Mouse (Mus musculus) bone marrow, adult 2 months (tissue): ENCODE results near the gene Adcy3.

Experiments used
- CTCF ChIP-seq: fragments of 200-500 bp; IDR thresholded peaks from 2 replicates; pipeline ENCODE4 v1.5.1; 2011; ENCODE audit warnings: low read length, control low read depth; ENCODE audit not compliant: control insufficient read depth, insufficient read depth
- POLR2A ChIP-seq: fragments of 200-500 bp; IDR thresholded peaks from 2 replicates; pipeline ENCODE4 v1.6.1; 2011; ENCODE audit warnings: low read depth, mild to moderate bottlenecking, control low read depth, low read length, borderline replicate concordance; ENCODE audit not compliant: control insufficient read depth

- TF ChIP-seq POLR2A (no peak), CTCF (no peak)
Observed at GRCm38 (mm10) chr12:4173108-4173790, 40.3 kb downstream of the Adcy3 start.
